Mouse (Mus musculus) lung, postnatal 36 days (tissue): ENCODE results near the gene Rab11fip2.
A peak's percentile ranks its signal among the peaks of the same experiment; 100 is the strongest.

Source experiments
- DNase-seq: peaks from one replicate; pipeline ENCODE4 v3.0.0; 2022; ENCODE audit warnings: mixed read lengths

Gene Rab11fip2

DNA sequence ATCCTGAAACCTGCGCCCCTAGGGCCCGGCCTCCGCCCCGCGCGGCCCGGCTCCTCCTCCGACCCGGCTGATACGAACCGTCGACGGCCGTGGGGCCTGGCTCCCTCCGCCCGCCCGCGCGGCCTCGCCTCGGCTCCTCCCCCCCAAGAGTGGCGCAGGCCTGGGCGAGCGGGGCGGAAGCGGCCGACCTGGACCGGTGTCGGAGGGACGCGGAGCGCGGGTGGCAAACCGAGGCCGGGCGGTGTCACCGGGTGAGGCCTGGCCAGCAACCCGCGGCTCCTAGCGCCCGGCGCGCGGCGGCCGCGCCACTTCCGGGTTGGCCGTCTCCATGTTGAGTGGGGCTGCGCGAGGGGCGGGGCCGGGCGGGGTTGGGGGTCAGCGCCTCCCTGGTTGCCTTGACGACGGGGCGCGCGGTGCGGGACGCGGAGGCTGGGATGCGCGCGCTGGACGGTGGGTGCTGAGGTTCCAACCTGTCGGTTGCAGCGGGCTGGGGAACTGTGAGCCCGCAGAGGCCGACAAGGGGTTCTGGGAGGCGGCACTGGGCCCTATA, at the start of gene Rab11fip2:
TSS of gene Rab11fip2 (minus strand) at position 333 of the 550 bp plus-strand sequence.
- DNase-seq: peak; percentile 84

DNA sequence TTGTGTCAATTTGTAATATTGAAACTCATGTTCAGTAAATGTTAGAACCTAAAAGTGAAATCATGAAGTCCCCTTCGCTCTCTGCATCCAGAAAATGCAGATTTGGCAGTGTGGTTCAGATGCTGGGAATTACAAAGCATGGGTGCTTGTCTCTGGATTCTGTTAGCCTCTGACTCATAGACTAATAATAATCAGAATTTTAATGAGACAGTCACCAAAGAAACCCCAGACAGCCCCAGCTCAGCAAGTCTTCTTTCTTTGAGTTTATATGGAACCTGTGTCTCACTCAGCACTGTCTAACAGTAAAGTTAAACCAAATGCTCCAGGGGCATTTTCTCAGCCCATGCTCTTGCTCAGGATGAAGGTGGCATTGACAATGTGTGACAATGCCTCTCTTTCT, 38.1 kb upstream of the Rab11fip2 start:
- DNase-seq: no peak

DNA sequence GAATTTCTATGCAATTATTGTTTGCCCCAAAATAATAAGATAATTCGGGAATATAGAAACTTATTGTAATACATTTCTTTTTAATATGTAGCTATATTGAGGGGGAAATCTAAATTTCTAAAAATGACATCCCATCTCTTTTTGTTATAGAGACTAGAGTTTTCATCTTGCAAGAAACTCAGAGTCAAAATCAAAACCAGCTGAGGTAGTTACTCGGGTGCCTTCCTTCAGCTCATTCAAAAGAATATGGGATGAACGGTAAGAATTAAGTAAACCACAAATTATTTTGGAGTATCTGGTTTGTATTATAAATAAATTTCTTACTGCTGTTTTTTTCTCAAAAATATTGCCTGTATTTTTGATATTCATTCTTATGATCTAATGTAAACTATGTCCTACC, 11.5 kb upstream of the Rab11fip2 start:
- no peak for DNase-seq

DNA sequence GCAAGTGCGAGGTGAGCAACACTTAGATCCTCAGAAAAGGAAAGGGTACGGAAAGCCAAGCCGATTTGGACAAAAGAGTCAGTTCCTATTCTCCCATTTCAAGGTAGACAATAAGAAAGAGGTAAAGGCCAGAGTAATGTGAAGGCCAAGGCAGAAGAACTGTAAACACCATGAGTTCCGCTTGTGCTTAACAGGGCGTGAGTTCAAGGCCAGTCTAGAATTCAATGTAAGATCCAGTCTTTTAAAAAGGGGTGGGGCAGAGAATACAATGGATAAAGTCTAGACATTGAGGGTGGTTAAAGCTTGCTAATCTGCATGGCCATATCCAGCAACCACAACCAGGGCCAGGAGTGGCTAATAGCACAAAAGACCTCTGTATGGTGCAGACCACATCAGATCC, 6.3 kb upstream of the Rab11fip2 start:
- DNase-seq: no peak

GRCm38 (mm10) chr19:59942716-59943321, 635 bp downstream of the Rab11fip2 start:
- no peak for DNase-seq

DNA sequence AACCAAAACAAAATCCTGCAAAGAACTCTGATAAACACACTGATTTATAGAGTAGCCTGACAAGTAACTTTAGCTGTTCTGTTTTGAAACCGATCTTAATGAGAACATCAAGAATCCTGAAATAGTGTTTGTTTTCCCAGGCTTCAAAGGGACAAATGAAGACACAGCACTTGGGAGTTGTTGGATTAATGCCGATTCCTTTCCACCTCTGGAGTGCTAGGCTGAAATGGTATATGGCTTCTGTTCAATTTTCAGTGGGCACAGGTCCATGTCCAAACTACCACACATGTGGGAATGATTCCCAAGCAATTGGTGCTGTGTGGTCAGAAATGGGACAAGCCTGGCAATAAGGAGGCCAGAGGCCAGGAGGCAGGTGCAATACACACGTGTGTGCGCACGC, 3.7 kb downstream of the Rab11fip2 start:
- peak; percentile 24 for DNase-seq

GRCm38 (mm10) chr19:59932085-59932484, 11.4 kb downstream of the Rab11fip2 start:
- no peak for DNase-seq

- no peak for DNase-seq
Measured at GRCm38 (mm10) chr19:59928672-59929071, 14.8 kb downstream of the Rab11fip2 start.

- no peak for DNase-seq
Measured at GRCm38 (mm10) chr19:59926125-59926524, 17.3 kb downstream of the Rab11fip2 start.

- no peak for DNase-seq
Measured at GRCm38 (mm10) chr19:59920846-59921245, 22.6 kb downstream of the Rab11fip2 start.

DNA sequence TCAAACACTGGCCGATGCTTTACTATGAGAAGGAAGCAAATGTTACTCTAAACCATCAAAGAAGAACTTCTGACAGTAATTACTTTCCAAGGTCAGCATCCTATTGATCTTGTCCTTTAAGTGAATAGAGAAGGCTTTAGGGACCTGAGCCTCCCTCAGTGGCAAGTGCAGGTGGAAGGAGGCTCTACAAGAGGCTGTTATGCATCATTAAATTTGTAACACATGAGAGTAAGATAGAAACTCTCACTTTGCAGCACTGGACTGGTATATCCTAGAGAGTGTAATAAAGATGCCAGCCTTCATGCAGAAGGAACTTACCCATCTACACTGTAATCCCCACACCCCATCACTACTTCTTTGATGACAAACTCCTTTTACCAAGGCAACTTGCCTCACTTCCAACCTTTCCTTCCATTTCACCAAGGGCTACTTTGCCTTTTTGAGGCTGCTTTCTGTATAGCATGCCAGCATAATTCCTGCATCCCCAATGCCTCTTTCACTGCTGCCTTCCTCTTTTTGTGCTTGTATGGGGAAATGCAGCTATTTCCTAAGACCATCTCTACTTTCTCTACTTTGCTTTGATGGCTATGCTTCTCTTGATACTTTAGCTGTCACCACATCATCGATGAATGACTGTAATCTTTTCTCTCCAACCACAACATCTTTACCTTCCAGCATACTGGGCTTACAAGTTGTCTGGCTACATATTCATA, 25.4 kb downstream of the Rab11fip2 start:
- no peak for DNase-seq

DNA sequence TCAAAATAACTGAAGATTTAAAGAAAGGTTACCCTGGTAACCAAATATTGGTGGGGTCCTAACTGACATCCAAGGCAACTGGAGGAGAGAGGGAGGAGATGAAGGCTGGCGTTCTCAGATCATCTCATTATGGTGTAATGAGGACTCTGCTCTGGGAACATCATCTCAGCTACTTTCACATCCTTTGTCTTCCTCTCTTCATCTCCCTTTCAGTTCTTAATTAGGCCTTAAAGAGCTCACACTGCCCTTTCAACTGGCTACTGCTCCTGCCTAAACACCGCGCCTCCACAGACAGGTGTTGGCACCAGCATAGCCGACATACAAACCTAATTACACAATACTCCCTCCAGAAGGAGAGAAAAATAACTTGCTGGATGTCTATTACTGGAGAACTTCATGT, 31.9 kb downstream of the Rab11fip2 start:
- DNase-seq: no peak

GRCm38 (mm10) chr19:59905296-59906081, 38.0 kb downstream of the Rab11fip2 start:
- DNase-seq: no peak

- DNase-seq: no peak
Measured at GRCm38 (mm10) chr19:59899965-59900364, 43.5 kb downstream of the Rab11fip2 start.

DNA sequence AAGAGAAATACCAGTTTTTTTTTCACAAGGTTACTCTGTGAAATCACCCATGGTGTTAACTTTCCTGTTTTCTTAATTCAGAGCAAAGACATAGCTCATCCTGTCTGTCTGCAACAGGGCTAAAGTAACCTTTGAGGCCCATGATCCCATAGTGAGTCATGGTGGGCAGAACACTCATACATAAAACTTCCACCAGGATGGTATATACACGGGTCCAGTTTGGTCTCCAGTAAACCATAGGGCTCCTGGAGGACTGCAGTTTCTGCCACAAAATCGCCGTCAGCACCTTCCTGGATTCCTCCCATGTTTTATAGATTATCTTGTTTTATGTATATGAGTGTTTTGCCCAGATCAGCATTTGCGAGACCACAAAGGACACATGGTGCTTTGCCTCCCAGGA, 45.2 kb downstream of the Rab11fip2 start:
- DNase-seq: no peak

- no peak for DNase-seq
Measured at GRCm38 (mm10) chr19:59889383-59889782, 54.1 kb downstream of the Rab11fip2 start.

- no peak for DNase-seq
Measured at GRCm38 (mm10) chr19:59888846-59889245, 54.6 kb downstream of the Rab11fip2 start.

- no peak for DNase-seq
Measured at GRCm38 (mm10) chr19:59887866-59888265, 55.6 kb downstream of the Rab11fip2 start.

GRCm38 (mm10) chr19:59885301-59885700, 58.2 kb downstream of the Rab11fip2 start:
- no peak for DNase-seq

DNA sequence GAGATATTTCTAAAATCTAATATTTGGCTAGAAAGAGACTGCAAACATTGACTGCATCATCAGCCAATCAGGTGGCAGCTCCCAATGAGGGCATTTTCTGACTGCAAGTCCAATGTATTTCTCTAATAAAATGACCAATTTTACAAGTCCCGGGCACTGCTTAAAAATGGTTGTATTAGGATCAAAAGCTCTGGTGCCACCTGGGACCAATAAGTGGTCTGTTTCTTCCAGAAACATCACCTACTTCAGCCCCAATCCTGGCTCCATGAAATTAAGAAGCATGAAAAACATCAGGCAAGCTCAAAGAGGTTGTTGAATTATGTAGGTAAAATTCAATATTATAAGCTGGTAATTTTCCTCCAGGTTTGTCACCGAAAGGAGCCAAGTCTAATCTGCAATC, 66.2 kb downstream of the Rab11fip2 start:
- no peak for DNase-seq

DNA sequence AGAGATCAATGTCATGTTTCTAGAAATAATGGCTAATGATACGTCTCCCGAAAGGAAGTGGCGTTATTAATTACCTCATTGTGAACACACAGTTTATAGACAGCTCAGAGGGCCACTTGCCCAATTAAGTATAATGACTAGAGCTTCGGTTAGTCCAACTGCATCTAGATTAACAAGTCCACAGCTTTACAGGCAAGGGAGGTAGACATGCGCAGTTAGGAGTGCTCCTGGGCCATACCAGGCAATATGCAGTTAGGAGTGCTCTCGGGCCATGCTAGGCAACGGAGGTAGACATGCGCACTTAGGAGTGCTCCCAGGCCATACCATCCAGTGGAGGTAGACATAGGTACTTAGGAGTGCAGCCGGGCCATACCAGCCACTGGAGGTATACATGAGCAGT, 76.8 kb downstream of the Rab11fip2 start:
- DNase-seq: no peak

GRCm38 (mm10) chr19:59862423-59862822, 81.0 kb downstream of the Rab11fip2 start:
- peak; percentile 27 for DNase-seq

DNA sequence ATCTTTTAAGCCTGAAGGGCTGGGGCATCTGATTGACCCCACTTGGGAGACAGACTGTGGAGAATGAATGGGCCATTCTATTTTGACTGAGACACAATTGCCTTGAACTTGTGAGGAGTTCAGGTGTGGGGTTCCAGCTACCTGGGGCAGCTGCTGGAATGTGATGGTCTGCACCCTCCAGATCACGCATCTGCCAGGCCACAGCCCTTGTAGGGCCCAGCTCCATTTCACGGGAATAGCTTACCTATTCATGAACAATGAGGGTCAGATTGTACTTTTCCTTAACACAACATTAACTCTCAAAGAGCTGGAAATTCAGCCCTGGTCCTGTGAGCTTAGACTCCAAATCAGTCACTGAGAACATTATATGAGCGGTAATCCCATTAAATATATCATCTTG, 82.7 kb downstream of the Rab11fip2 start:
- DNase-seq: no peak

DNA sequence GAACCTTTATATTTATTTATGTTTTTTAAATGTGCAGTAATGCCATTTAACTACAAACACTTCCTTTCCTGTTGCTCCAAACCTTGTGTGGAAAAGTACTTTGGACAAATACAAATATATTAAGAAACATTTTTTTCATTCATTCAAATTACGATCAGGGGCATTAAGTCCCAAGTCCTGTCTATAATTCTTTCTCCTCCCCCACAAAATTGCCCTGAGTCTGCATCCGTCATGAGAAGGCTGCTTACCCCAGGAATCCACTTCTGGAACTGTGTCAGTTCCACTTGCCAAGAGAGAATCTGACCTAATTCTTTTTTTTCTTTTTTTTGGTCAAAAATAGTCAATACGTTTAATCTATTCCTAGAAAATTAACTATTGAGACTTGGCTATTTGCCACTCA, 90.4 kb downstream of the Rab11fip2 start:
- DNase-seq: no peak
